Mouse (Mus musculus) 416B (cell line): ENCODE results near the gene Il21r.

ENCODE experiments used
- DNase-seq: peaks from one replicate; pipeline ENCODE4 v3.0.0; 2011; ENCODE audit warnings: low read depth

Gene Il21r

GRCm38 (mm10) chr7:125645413-125645812, 42.2 kb downstream of the Il21r start:
- DNase-seq, result no peak

- DNase-seq, result no peak
These were observed 45.8 kb downstream of the Il21r start for GRCm38 (mm10) chr7:125649013-125649412.

GRCm38 (mm10) chr7:125657511-125657910, 54.3 kb downstream of the Il21r start:
- DNase-seq, result no peak

GRCm38 (mm10) chr7:125663654-125664053, 60.4 kb downstream of the Il21r start:
- no peak for DNase-seq

- no peak for DNase-seq
These were observed 67.6 kb downstream of the Il21r start for GRCm38 (mm10) chr7:125670865-125671264.

- DNase-seq, result no peak
These were observed 68.2 kb downstream of the Il21r start for GRCm38 (mm10) chr7:125671396-125671795.

- DNase-seq, result peak; percentile 50
These were observed 71.7 kb downstream of the Il21r start for GRCm38 (mm10) chr7:125674916-125675315.

- no peak for DNase-seq
These were observed 75.5 kb downstream of the Il21r start for GRCm38 (mm10) chr7:125678756-125679155.

- peak; percentile 10 for DNase-seq
These were observed 76.7 kb downstream of the Il21r start for GRCm38 (mm10) chr7:125679936-125680335.
